Mouse (Mus musculus): ENCODE measurements around the gene Cacng5. TPM values are rescaled to one million over a fixed set of nuclear protein-coding genes. Genes with fewer than 3 reads are reported as not detected.
A peak's percentile ranks its signal among the peaks of the same experiment; 100 is the strongest.

The Cacng5 gene
- polyA plus RNA-seq, 1 experiment from 2014 or later: 0.07 TPM

- Histone ChIP-seq H3K4me1 (ENCODE audit: control insufficient read depth, insufficient read depth, low read length) (no peaks in the 10 kb centered on the region; the same call in 1 of the 2 replicates), H3K27ac (replicated peaks; ENCODE audit: low read depth, low read length) (no peak overlapping the region), H3K4me2 (ENCODE audit: low read depth, severe bottlenecking) (no peak overlapping the region), H3K27me3 (ENCODE audit: control insufficient read depth, insufficient read depth, low read length) (no peaks in the 10 kb centered on the region), H3K9ac (ENCODE audit: low read length) (no peak overlapping the region), H3K36me3 (ENCODE audit: control insufficient read depth, insufficient read depth, low read length) (no peaks in the 10 kb centered on the region), H3K9me3 (ENCODE audit: control insufficient read depth, low read length) (no peaks in the 10 kb centered on the region), H3K4me3 (ENCODE audit: low read depth, low read length) (no peak overlapping the region)
- 88% methylated on average over 2 of the region's 2 CpGs for WGBS
- DNase-seq (ENCODE audit: low spot score) (no peak), ATAC-seq (ENCODE audit: insufficient number of reproducible peaks, low FRiP score, low TSS enrichment, low read depth) (no peak)
Observed at GRCm38 (mm10) chr11:107936929-107937328, 22.1 kb upstream of the Cacng5 start.

GRCm38 (mm10) chr11:107931721-107932120 lies 16.9 kb upstream of the Cacng5 start:
- Histone ChIP-seq H3K9me3 (ENCODE audit: control insufficient read depth, low read length) (no peaks in the 10 kb centered on the region), H3K4me3 (ENCODE audit: low read depth, low read length) (no peak overlapping the region), H3K36me3 (ENCODE audit: control insufficient read depth, insufficient read depth, low read length) (no peaks in the 10 kb centered on the region), H3K27me3 (ENCODE audit: control insufficient read depth, insufficient read depth, low read length) (no peaks in the 10 kb centered on the region), H3K4me1 (ENCODE audit: control insufficient read depth, insufficient read depth, low read length) (no peaks in the 10 kb centered on the region; the same call in 1 of the 2 replicates), H3K27ac (replicated peaks; ENCODE audit: low read depth, low read length) (no peak overlapping the region), H3K4me2 (ENCODE audit: low read depth, severe bottlenecking) (no peak overlapping the region), H3K9ac (ENCODE audit: low read length) (no peak overlapping the region)
- DNase-seq (ENCODE audit: low spot score): no peak
- WGBS: 73% methylated on average over 7 of the region's 7 CpGs
- no peak for ATAC-seq (ENCODE audit: insufficient number of reproducible peaks, low FRiP score, low TSS enrichment, low read depth)

- H3K4me2 ChIP-seq (ENCODE audit: low read depth, severe bottlenecking): no peak overlapping the region
- no peaks in the 10 kb centered on the region for H3K9me3 ChIP-seq (ENCODE audit: control insufficient read depth, low read length)
- no peak for DNase-seq (ENCODE audit: low spot score)
- H3K4me1 ChIP-seq (ENCODE audit: control insufficient read depth, insufficient read depth, low read length): no peaks in the 10 kb centered on the region; the same call in 1 of the 2 replicates
- H3K9ac ChIP-seq (ENCODE audit: low read length): no peak overlapping the region
- 83% methylated on average over 11 of the region's 11 CpGs for WGBS
- no peak for ATAC-seq (ENCODE audit: insufficient number of reproducible peaks, low FRiP score, low TSS enrichment, low read depth)
- H3K36me3 ChIP-seq (ENCODE audit: control insufficient read depth, insufficient read depth, low read length): no peaks in the 10 kb centered on the region
- H3K27me3 ChIP-seq (ENCODE audit: control insufficient read depth, insufficient read depth, low read length): no peaks in the 10 kb centered on the region
- no peak overlapping the region for H3K27ac ChIP-seq (replicated peaks; ENCODE audit: low read depth, low read length)
- H3K4me3 ChIP-seq (ENCODE audit: low read depth, low read length): no peak overlapping the region
Observed at GRCm38 (mm10) chr11:107931288-107931687, 16.4 kb upstream of the Cacng5 start.

- no peak overlapping the region for H3K4me2 ChIP-seq (ENCODE audit: low read depth, severe bottlenecking)
- no peak for ATAC-seq (ENCODE audit: insufficient number of reproducible peaks, low FRiP score, low TSS enrichment, low read depth)
- 60% methylated on average over 3 of the region's 3 CpGs for WGBS
- no peaks in the 10 kb centered on the region for H3K9me3 ChIP-seq (ENCODE audit: control insufficient read depth, low read length)
- H3K36me3 ChIP-seq (ENCODE audit: control insufficient read depth, insufficient read depth, low read length): no peaks in the 10 kb centered on the region
- H3K9ac ChIP-seq (ENCODE audit: low read length): no peak overlapping the region
- H3K27me3 ChIP-seq (ENCODE audit: control insufficient read depth, insufficient read depth, low read length): no peaks in the 10 kb centered on the region
- no peaks in the 10 kb centered on the region; the same call in 1 of the 2 replicates for H3K4me1 ChIP-seq (ENCODE audit: control insufficient read depth, insufficient read depth, low read length)
- no peak overlapping the region for H3K4me3 ChIP-seq (ENCODE audit: low read depth, low read length)
- DNase-seq (ENCODE audit: low spot score): no peak
- no peak overlapping the region for H3K27ac ChIP-seq (replicated peaks; ENCODE audit: low read depth, low read length)
Observed at GRCm38 (mm10) chr11:107929712-107930111, 14.9 kb upstream of the Cacng5 start.

- no peak overlapping the region for H3K9ac ChIP-seq (ENCODE audit: low read length)
- H3K4me2 ChIP-seq (ENCODE audit: low read depth, severe bottlenecking): no peak overlapping the region
- no peak overlapping the region for H3K27ac ChIP-seq (replicated peaks; ENCODE audit: low read depth, low read length)
- 0 out of 2 replicates have a peak, but pooled peaks cover 2% of the 10 kb centered on the region for H3K27me3 ChIP-seq (ENCODE audit: control insufficient read depth, insufficient read depth, low read length)
- DNase-seq (ENCODE audit: low spot score): peak; percentile 72
- 43% methylated on average over 16 of the region's 16 CpGs for WGBS
- ATAC-seq (ENCODE audit: insufficient number of reproducible peaks, low FRiP score, low TSS enrichment, low read depth): no peak
- no peak overlapping the region for H3K4me3 ChIP-seq (ENCODE audit: low read depth, low read length)
- no peaks in the 10 kb centered on the region for H3K36me3 ChIP-seq (ENCODE audit: control insufficient read depth, insufficient read depth, low read length)
- no peaks in the 10 kb centered on the region for H3K9me3 ChIP-seq (ENCODE audit: control insufficient read depth, low read length)
- H3K4me1 ChIP-seq (ENCODE audit: control insufficient read depth, insufficient read depth, low read length): no peaks in the 10 kb centered on the region
Observed at GRCm38 (mm10) chr11:107919852-107920508, 5.1 kb upstream of the Cacng5 start.

GRCm38 (mm10) chr11:107917721-107918235 lies 2.9 kb upstream of the Cacng5 start:
- Histone ChIP-seq H3K27me3 (ENCODE audit: control insufficient read depth, insufficient read depth, low read length) (peaks cover 14% of the 10 kb centered on the region), H3K27ac (replicated peaks; ENCODE audit: low read depth, low read length) (no peak overlapping the region), H3K4me1 (ENCODE audit: control insufficient read depth, insufficient read depth, low read length) (no peaks in the 10 kb centered on the region), H3K9me3 (ENCODE audit: control insufficient read depth, low read length) (no peaks in the 10 kb centered on the region), H3K9ac (ENCODE audit: low read length) (no peak overlapping the region), H3K36me3 (ENCODE audit: control insufficient read depth, insufficient read depth, low read length) (no peaks in the 10 kb centered on the region), H3K4me2 (ENCODE audit: low read depth, severe bottlenecking) (no peak overlapping the region), H3K4me3 (ENCODE audit: low read depth, low read length) (no peak overlapping the region)
- DNase-seq (ENCODE audit: low spot score) (no peak), ATAC-seq (ENCODE audit: insufficient number of reproducible peaks, low FRiP score, low TSS enrichment, low read depth) (no peak)
- 67% methylated on average over 9 of the region's 9 CpGs for WGBS

- Histone ChIP-seq H3K27ac (replicated peaks; ENCODE audit: low read depth, low read length) (no peak overlapping the region), H3K4me3 (ENCODE audit: low read depth, low read length) (no peak overlapping the region), H3K9ac (ENCODE audit: low read length) (no peak overlapping the region), H3K27me3 (ENCODE audit: control insufficient read depth, insufficient read depth, low read length) (peaks cover 14% of the 10 kb centered on the region), H3K4me2 (ENCODE audit: low read depth, severe bottlenecking) (no peak overlapping the region), H3K9me3 (ENCODE audit: control insufficient read depth, low read length) (no peaks in the 10 kb centered on the region), H3K4me1 (ENCODE audit: control insufficient read depth, insufficient read depth, low read length) (no peaks in the 10 kb centered on the region), H3K36me3 (ENCODE audit: control insufficient read depth, insufficient read depth, low read length) (no peaks in the 10 kb centered on the region)
- DNase-seq (ENCODE audit: low spot score): no peak
- ATAC-seq (ENCODE audit: insufficient number of reproducible peaks, low FRiP score, low TSS enrichment, low read depth): no peak
- 60% methylated on average over 3 of the region's 3 CpGs for WGBS
Observed at GRCm38 (mm10) chr11:107913317-107913716, 1.5 kb downstream of the Cacng5 start.

- no peaks in the 10 kb centered on the region for H3K4me1 ChIP-seq (ENCODE audit: control insufficient read depth, insufficient read depth, low read length)
- 73% methylated on average over 9 of the region's 9 CpGs for WGBS
Observed at GRCm38 (mm10) chr11:107905364-107905763, 9.5 kb downstream of the Cacng5 start.

More at GRCm38 (mm10) chr11:107905364-107905763, 9.5 kb downstream of the Cacng5 start:
- Histone ChIP-seq H3K4me2 (ENCODE audit: low read depth, severe bottlenecking) (no peak overlapping the region), H3K9me3 (ENCODE audit: control insufficient read depth, low read length) (no peaks in the 10 kb centered on the region), H3K36me3 (ENCODE audit: control insufficient read depth, insufficient read depth, low read length) (no peaks in the 10 kb centered on the region), H3K9ac (ENCODE audit: low read length) (no peak overlapping the region), H3K27me3 (ENCODE audit: control insufficient read depth, insufficient read depth, low read length) (no peaks in the 10 kb centered on the region), H3K27ac (replicated peaks; ENCODE audit: low read depth, low read length) (no peak overlapping the region), H3K4me3 (ENCODE audit: low read depth, low read length) (no peak overlapping the region)
- DNase-seq (ENCODE audit: low spot score): no peak
- no peak for ATAC-seq (ENCODE audit: insufficient number of reproducible peaks, low FRiP score, low TSS enrichment, low read depth)
